Mouse (Mus musculus) hindbrain, embryonic 10.5 days (tissue): ENCODE data around the gene Yjefn3. TPM values are rescaled to one million over a fixed set of nuclear protein-coding genes. Genes with fewer than 3 reads are reported as not detected.

Source experiments
- DNase-seq: peaks from one replicate; pipeline ENCODE4 v3.0.0-alpha.2; 2017; ENCODE audit warnings: low spot score
- H3K27ac ChIP-seq: fragments of 300-500 bp; sonication (generic); 2 replicates; pipeline ENCODE4 v1.5.1; 2016; ENCODE audit warnings: mild to moderate bottlenecking, moderate library complexity
- H3K27me3 ChIP-seq: fragments of 300-500 bp; sonication (generic); 2 replicates; pipeline ENCODE4 v1.6.1; 2016; ENCODE audit warnings: mild to moderate bottlenecking; ENCODE audit not compliant: poor library complexity, insufficient read depth, severe bottlenecking
- H3K36me3 ChIP-seq: fragments of 300-500 bp; sonication (generic); 2 replicates; pipeline ENCODE4 v1.6.1; 2016; ENCODE audit warnings: mild to moderate bottlenecking, moderate library complexity
- H3K4me1 ChIP-seq: fragments of 300-500 bp; sonication (generic); replicated peaks from 2 replicates; pipeline ENCODE4 v1.6.1; 2016; ENCODE audit warnings: mild to moderate bottlenecking
- H3K4me3 ChIP-seq: fragments of 300-500 bp; sonication (generic); 2 replicates; pipeline ENCODE4 v1.5.1; 2016; ENCODE audit warnings: mild to moderate bottlenecking, moderate library complexity
- H3K9me3 ChIP-seq: fragments of 300-500 bp; sonication (generic); 2 replicates; pipeline ENCODE4 v1.6.1; 2016; ENCODE audit warnings: mild to moderate bottlenecking, moderate library complexity
- WGBS: fragments of 180-500 bp; shearing (Covaris S2); methylation state at CpG from one replicate; pipeline ENCODE4 v1.1.7; 2016; 5-methylcytosine and 5-hydroxymethylcytosine counted together
- polyA plus RNA-seq: library from polyadenylated mRNA; unstranded; fragments of >200 nt; fragmentation: Nextera tagmentation; extraction: Ambion mirVana; gene quantifications from 2 replicates; pipeline ENCODE4 v1.2.1, GENCODE M21; 2016

Yjefn3 gene
- polyA plus RNA-seq, 1 experiment from 2014 or later, result 7.3 TPM

DNA sequence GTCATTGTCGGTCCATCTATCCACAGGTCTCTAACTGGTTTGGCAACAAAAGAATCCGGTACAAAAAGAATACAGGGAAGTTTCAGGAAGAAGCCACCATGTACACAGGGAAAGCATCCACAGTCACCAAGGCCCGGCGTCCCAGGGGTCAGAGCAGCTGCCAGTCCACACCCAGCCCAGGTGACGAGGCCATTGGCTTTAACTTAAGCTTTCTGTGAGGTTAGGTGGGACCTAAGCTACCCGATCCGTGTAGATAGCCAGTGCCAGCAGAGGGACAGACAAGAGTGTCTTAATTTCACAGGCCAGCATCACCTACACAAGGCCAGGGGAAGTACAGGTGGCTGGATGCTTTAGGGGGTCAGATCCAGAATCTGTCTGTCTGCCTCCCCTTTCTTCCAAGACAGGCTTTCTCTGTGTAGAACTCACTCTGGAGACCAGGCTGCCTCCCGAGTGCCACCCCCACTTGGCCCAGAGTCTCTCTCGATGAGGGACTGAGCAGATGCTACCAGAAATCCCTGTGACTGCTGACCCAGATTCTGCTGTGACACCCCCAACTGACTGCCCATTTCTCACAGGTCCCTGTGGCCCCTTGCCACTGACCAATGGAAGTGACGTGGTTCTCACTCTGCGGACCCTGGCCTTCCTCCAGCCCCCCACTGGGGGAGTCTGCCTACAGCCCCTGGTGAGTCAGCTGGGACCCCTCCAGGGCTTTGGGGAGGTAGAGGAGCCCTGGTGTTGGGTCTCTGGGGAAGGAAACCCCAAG is 32.3 kb downstream of the Yjefn3 start:
- 85% methylated on average over 11 of the region's 11 CpGs for WGBS
- Histone ChIP-seq H3K4me3 (no peak overlapping the region), H3K27ac (no peak overlapping the region), H3K36me3 (peaks cover 41% of the 10 kb centered on the region), H3K27me3 (no peaks in the 10 kb centered on the region), H3K4me1 (no peaks in the 10 kb centered on the region), H3K9me3 (no peaks in the 10 kb centered on the region)
- DNase-seq, result no peak

- H3K9me3 ChIP-seq, result no peaks in the 10 kb centered on the region
- 65% methylated on average over 5 of the region's 5 CpGs for WGBS
- no peaks in the 10 kb centered on the region for H3K27me3 ChIP-seq
- no peak overlapping the region for H3K4me3 ChIP-seq
- no peak overlapping the region for H3K27ac ChIP-seq
- H3K4me1 ChIP-seq, result no peaks in the 10 kb centered on the region
- DNase-seq, result no peak
- H3K36me3 ChIP-seq, result peaks cover 60% of the 10 kb centered on the region
Observed at GRCm38 (mm10) chr8:69867696-69868326, 34.7 kb downstream of the Yjefn3 start.

- Histone ChIP-seq H3K9me3 (no peaks in the 10 kb centered on the region), H3K4me1 (no peaks in the 10 kb centered on the region), H3K27ac (no peak overlapping the region), H3K36me3 (peaks cover 65% of the 10 kb centered on the region), H3K4me3 (no peak overlapping the region), H3K27me3 (no peaks in the 10 kb centered on the region)
- 79% methylated on average over 5 of the region's 5 CpGs for WGBS
- no peak for DNase-seq
Observed at GRCm38 (mm10) chr8:69864180-69864579, 38.3 kb downstream of the Yjefn3 start.

DNA sequence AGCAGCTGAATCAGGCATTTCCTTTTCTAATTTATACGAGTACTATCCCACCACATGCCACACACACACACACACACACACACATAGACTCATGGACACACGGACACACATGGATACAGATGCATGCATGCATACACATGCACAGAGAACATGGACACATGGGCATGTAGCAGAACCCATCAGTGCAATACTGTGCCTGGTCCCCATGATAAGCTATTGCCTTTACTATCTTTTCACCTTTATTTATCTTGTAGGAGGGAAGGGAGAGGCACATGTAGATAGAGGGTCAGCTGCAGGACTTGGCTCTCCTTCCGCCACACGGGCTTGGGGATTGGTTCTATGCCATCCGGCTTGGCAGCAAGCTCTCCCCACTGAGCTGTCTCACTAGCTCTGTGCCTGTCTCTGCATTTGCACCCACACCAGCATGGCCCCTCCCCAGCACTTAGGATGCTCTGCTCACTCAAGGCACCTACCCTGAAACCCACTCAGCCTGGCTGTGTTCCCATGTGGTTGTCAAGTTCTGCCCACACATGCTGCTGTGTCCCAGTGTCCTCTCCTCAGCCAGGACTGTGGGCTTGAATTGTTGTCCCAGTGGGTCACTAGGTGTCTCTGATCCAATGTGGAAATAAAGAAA is 39.0 kb downstream of the Yjefn3 start:
- no peaks in the 10 kb centered on the region for H3K4me1 ChIP-seq
- WGBS, result 87% methylated on average over 5 of the region's 5 CpGs
- H3K4me3 ChIP-seq, result no peak overlapping the region
- no peak overlapping the region for H3K27ac ChIP-seq
- no peak for DNase-seq
- H3K36me3 ChIP-seq, result peaks cover 70% of the 10 kb centered on the region
- H3K27me3 ChIP-seq, result no peaks in the 10 kb centered on the region
- no peaks in the 10 kb centered on the region for H3K9me3 ChIP-seq

DNA sequence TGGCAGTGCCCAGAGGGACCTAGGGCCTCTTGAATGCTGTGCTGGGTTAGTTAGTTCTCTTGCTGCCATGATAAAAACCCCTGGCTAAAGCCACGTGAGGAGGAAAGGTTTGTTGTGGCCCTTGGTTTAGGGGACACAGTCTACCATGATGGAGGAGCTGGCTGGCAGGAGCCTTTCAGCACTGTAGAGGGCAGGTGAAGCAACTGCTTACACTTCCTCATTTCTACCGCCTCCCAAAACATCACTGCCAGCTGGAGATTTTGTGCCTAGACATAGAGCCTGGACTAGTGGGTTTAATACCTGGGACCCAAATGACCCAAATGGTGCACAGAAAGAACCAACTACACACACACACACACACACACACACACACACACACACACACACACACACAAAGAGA is 41.3 kb downstream of the Yjefn3 start:
- Histone ChIP-seq H3K9me3 (no peaks in the 10 kb centered on the region), H3K4me1 (no peaks in the 10 kb centered on the region), H3K27ac (no peak overlapping the region), H3K4me3 (no peak overlapping the region), H3K36me3 (peaks cover 66% of the 10 kb centered on the region), H3K27me3 (no peaks in the 10 kb centered on the region)
- DNase-seq, result no peak
- WGBS, result 62% methylated on average over 2 of the region's 2 CpGs

DNA sequence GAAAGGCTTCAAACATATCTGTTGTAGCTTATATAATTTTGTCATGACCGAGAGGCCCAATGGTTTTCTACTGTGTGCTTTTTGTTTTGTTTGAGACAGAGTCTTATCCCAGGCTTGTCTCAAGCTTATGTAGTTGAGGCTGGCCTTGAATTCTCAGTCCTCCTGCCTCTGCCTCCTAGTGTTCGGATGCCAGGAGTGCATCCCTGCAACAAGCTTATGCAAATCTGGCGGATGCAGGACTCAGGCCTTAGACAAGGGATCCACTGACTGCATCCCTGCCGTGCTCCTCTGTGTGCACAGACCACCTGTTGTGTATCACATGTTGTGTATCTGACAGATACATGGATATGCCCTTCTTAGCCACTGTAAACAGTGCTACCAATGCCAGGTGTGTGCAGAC is 41.7 kb downstream of the Yjefn3 start:
- no peak overlapping the region for H3K27ac ChIP-seq
- peaks cover 63% of the 10 kb centered on the region for H3K36me3 ChIP-seq
- no peaks in the 10 kb centered on the region for H3K4me1 ChIP-seq
- no peak overlapping the region for H3K4me3 ChIP-seq
- peak; percentile 11 for DNase-seq
- no peaks in the 10 kb centered on the region for H3K9me3 ChIP-seq
- H3K27me3 ChIP-seq, result no peaks in the 10 kb centered on the region
- 59% methylated on average over 4 of the region's 4 CpGs for WGBS

- no peaks in the 10 kb centered on the region for H3K4me1 ChIP-seq
- no peak for DNase-seq
Observed at GRCm38 (mm10) chr8:69853869-69854268, 48.6 kb downstream of the Yjefn3 start.

GRCm38 (mm10) chr8:69850926-69851506 is 51.5 kb downstream of the Yjefn3 start:
- no peaks in the 10 kb centered on the region for H3K4me1 ChIP-seq
- no peak for DNase-seq
- H3K4me3 ChIP-seq, result no peak overlapping the region
- no peak overlapping the region for H3K27ac ChIP-seq
- peaks cover 51% of the 10 kb centered on the region for H3K36me3 ChIP-seq
- H3K27me3 ChIP-seq, result no peaks in the 10 kb centered on the region
- 87% methylated on average over 7 of the region's 7 CpGs for WGBS
- H3K9me3 ChIP-seq, result no peaks in the 10 kb centered on the region

More at GRCm38 (mm10) chr8:69853869-69854268, 48.6 kb downstream of the Yjefn3 start:
- Histone ChIP-seq H3K9me3 (no peaks in the 10 kb centered on the region), H3K27ac (no peak overlapping the region), H3K27me3 (no peaks in the 10 kb centered on the region), H3K36me3 (peaks cover 50% of the 10 kb centered on the region), H3K4me3 (no peak overlapping the region)
- 92% methylated on average over 10 of the region's 10 CpGs for WGBS

GRCm38 (mm10) chr8:69849899-69850298 is 52.6 kb downstream of the Yjefn3 start:
- 46% methylated on average over 3 of the region's 3 CpGs for WGBS
- peaks cover 48% of the 10 kb centered on the region for H3K36me3 ChIP-seq
- no peaks in the 10 kb centered on the region for H3K27me3 ChIP-seq
- DNase-seq, result peak; percentile 16
- H3K27ac ChIP-seq, result no peak overlapping the region
- no peak overlapping the region for H3K4me3 ChIP-seq
- H3K4me1 ChIP-seq, result no peaks in the 10 kb centered on the region
- H3K9me3 ChIP-seq, result no peaks in the 10 kb centered on the region

- Histone ChIP-seq H3K27me3 (no peaks in the 10 kb centered on the region), H3K27ac (no peak overlapping the region), H3K4me1 (no peaks in the 10 kb centered on the region), H3K4me3 (no peak overlapping the region), H3K36me3 (peaks cover 48% of the 10 kb centered on the region), H3K9me3 (no peaks in the 10 kb centered on the region)
- DNase-seq, result no peak
- 90% methylated on average over 8 of the region's 8 CpGs for WGBS
Observed at GRCm38 (mm10) chr8:69848951-69849350, 53.6 kb downstream of the Yjefn3 start.

DNA sequence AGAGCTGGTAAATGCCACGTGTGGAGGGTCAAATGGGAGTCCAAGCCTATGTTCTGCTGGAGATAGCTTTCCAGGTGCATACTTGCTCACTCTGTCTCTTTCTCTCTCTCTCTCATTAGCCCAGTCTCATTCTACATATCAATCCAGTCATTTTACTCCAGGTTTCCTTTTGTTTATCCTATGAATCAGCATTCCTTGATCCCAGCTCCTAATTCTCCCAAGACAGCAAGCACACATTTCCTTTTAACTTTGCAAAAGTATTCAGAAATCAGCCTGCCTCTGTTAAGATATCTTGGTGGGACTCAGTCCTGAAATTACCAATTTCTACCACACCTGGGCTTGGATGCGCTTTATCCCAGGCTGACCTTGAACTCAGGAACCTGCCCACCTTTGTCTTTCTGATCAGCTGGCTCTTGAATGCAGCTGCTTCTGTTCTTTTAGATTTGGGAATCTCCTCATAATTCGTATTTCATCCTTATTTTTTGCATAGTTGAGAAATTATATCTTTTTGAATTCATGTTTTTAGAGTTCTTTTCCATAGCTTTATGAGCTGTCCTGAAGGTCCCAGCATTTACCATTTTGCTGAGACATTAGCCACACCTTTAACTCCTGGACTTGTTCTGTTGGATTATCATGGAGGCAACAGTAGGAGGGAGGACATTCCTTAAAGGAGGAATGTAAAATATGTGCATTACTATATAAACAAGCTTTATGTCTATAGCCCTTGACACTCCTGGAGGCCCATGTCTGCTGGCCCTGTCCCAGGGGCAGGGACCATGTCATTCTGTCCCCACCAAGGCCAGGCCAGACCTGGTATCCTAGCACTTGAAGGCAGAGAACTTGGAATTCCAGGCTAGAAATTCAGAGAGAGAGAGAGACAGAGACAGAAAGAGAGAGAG is 55.1 kb downstream of the Yjefn3 start:
- Histone ChIP-seq H3K27ac (no peak overlapping the region), H3K4me1 (no peaks in the 10 kb centered on the region), H3K36me3 (peaks cover 34% of the 10 kb centered on the region), H3K9me3 (no peaks in the 10 kb centered on the region), H3K4me3 (no peak overlapping the region), H3K27me3 (no peaks in the 10 kb centered on the region)
- DNase-seq, result no peak
- WGBS, result 77% methylated on average over 3 of the region's 3 CpGs
